Mouse (Mus musculus) testis, adult 2 months (tissue): ENCODE data around the gene Gm21988.

Experiments
- CTCF ChIP-seq: fragments of 200-500 bp; IDR thresholded peaks from 2 replicates; pipeline ENCODE4 v1.5.1; 2012; ENCODE audit warnings: low read depth, mild to moderate bottlenecking, inconsistent platforms, low read length, moderate library complexity; ENCODE audit not compliant: control insufficient read depth, insufficient read depth, insufficient replicate concordance
- POLR2A ChIP-seq: fragments of 200-500 bp; IDR thresholded peaks from 2 replicates; pipeline ENCODE4 v1.6.1; 2012; ENCODE audit warnings: low read depth, mild to moderate bottlenecking, inconsistent platforms, low read length, moderate library complexity; ENCODE audit not compliant: control insufficient read depth

DNA sequence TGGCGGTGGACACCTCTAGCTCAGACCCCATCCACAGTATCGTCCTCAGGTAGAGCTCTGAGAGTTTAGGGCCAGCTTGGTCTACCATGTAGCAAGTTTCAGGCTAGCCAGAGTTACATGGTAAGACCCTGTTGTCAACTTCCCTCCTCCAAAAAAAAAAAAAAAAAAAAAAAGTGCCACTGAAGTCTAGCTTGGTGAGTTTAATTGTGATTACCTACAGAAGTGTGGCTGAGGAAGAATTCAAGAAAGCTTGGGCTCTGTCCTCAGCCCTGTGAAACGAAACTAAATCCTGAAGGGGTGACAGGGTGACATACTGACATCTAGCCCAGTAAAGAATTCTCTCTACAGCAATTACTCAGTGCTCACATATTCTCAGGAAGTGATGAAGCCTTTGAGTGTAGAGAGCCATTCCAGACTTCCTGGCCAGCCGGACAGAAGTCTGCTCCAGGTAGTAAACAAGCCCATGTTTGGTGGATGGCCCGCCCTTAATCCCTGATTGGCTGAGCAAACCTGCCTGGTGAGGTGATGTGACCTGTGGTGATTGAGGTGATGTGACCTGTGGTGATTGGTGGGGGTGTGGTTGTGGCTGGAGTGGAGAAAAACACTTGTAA is 30.7 kb downstream of the Gm21988 start:
- TF ChIP-seq CTCF (no peak), POLR2A (no peak)
